Mouse (Mus musculus): ENCODE data around the gene Slc28a1. TPM values are rescaled to one million over a fixed set of nuclear protein-coding genes. Genes with fewer than 3 reads are reported as not detected.

The Slc28a1 gene
- polyA plus RNA-seq, 1 experiment from 2014 or later, result 9.1 TPM

- no peak overlapping the region for H3K4me3 ChIP-seq (ENCODE audit: low read length)
- peaks cover 19% of the 10 kb centered on the region for H3K27me3 ChIP-seq (replicated peaks; ENCODE audit: control insufficient read depth, insufficient read depth, low read length)
- H3K36me3 ChIP-seq (ENCODE audit: control insufficient read depth, insufficient read depth, low read length), result no peaks in the 10 kb centered on the region
- no peaks in the 10 kb centered on the region for H3K9me3 ChIP-seq (ENCODE audit: control insufficient read depth, low read length)
- H3K27ac ChIP-seq (ENCODE audit: low read length), result no peak overlapping the region
- no peak overlapping the region for H3K4me2 ChIP-seq (ENCODE audit: low read depth, low read length)
- 51% methylated on average over 12 of the region's 12 CpGs for WGBS
- H3K4me1 ChIP-seq (ENCODE audit: control insufficient read depth, insufficient read depth, low read length), result peaks cover 17% of the 10 kb centered on the region
- no peak for ATAC-seq
- H3K9ac ChIP-seq (ENCODE audit: low read depth, low read length), result no peak overlapping the region
Measured at GRCm38 (mm10) chr7:81209979-81210685, 95.5 kb downstream of the Slc28a1 start.

DNA sequence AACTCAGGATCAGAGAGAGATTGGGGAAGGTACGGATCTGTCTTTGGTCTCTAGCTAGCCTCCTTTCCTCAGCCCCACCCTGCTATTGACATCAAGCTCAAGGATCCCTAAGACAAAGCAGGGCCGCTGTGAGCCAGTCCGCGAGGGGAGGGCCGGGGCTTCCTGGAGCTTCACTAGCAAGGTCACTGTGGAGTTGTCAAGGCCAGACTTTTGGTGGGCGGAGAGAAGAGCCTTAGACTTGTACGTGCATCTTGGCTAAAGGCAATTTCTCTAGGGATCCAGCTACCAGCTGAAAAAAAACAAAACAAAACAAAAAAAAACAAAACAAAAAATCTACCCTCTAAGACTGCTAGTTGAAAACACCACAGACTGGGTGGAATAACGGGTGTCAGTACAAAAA, 97.2 kb downstream of the Slc28a1 start:
- H3K4me1 ChIP-seq (ENCODE audit: control insufficient read depth, insufficient read depth, low read length), result peaks cover 17% of the 10 kb centered on the region
- no peak overlapping the region for H3K9ac ChIP-seq (ENCODE audit: low read depth, low read length)
- peak overlapping the region; percentile 86; the same call in 1 of the 2 replicates for H3K4me2 ChIP-seq (ENCODE audit: low read depth, low read length)
- H3K9me3 ChIP-seq (ENCODE audit: control insufficient read depth, low read length), result no peaks in the 10 kb centered on the region
- H3K27me3 ChIP-seq (replicated peaks; ENCODE audit: control insufficient read depth, insufficient read depth, low read length), result peaks cover 21% of the 10 kb centered on the region
- no peaks in the 10 kb centered on the region for H3K36me3 ChIP-seq (ENCODE audit: control insufficient read depth, insufficient read depth, low read length)
- ATAC-seq, result no peak
- H3K4me3 ChIP-seq (ENCODE audit: low read length), result peak overlapping the region; percentile 58; the same call in 1 of the 2 replicates
- 0 out of 2 replicates have a peak overlapping the region, but pooled peaks have one; percentile 72 for H3K27ac ChIP-seq (ENCODE audit: low read length)
- 12% methylated on average over 8 of the region's 8 CpGs for WGBS

- H3K4me3 ChIP-seq (ENCODE audit: low read length), result peak overlapping the region; percentile 58
- H3K9me3 ChIP-seq (ENCODE audit: control insufficient read depth, low read length), result no peaks in the 10 kb centered on the region
- ATAC-seq, result peak; percentile 56
- H3K27ac ChIP-seq (ENCODE audit: low read length), result peak overlapping the region; percentile 72
- H3K4me2 ChIP-seq (ENCODE audit: low read depth, low read length), result peak overlapping the region; percentile 86
- no peaks in the 10 kb centered on the region for H3K36me3 ChIP-seq (ENCODE audit: control insufficient read depth, insufficient read depth, low read length)
- 1% methylated on average over 22 of the region's 22 CpGs for WGBS
- peaks cover 17% of the 10 kb centered on the region for H3K4me1 ChIP-seq (ENCODE audit: control insufficient read depth, insufficient read depth, low read length)
- H3K9ac ChIP-seq (ENCODE audit: low read depth, low read length), result peak overlapping the region; percentile 49
- H3K27me3 ChIP-seq (replicated peaks; ENCODE audit: control insufficient read depth, insufficient read depth, low read length), result peaks cover 21% of the 10 kb centered on the region
Measured at GRCm38 (mm10) chr7:81212261-81212681, 97.7 kb downstream of the Slc28a1 start.

GRCm38 (mm10) chr7:81212697-81213346, 98.2 kb downstream of the Slc28a1 start:
- Histone ChIP-seq H3K27ac (ENCODE audit: low read length) (peak overlapping the region; percentile 72), H3K4me1 (ENCODE audit: control insufficient read depth, insufficient read depth, low read length) (peaks cover 17% of the 10 kb centered on the region), H3K4me2 (ENCODE audit: low read depth, low read length) (peak overlapping the region; percentile 86), H3K9me3 (ENCODE audit: control insufficient read depth, low read length) (no peaks in the 10 kb centered on the region), H3K4me3 (ENCODE audit: low read length) (peak overlapping the region; percentile 58), H3K36me3 (ENCODE audit: control insufficient read depth, insufficient read depth, low read length) (no peaks in the 10 kb centered on the region), H3K27me3 (replicated peaks; ENCODE audit: control insufficient read depth, insufficient read depth, low read length) (peaks cover 21% of the 10 kb centered on the region), H3K9ac (ENCODE audit: low read depth, low read length) (peak overlapping the region; percentile 71)
- peak; percentile 91 for ATAC-seq
- under 1% methylated on average over 56 of the region's 57 CpGs for WGBS

DNA sequence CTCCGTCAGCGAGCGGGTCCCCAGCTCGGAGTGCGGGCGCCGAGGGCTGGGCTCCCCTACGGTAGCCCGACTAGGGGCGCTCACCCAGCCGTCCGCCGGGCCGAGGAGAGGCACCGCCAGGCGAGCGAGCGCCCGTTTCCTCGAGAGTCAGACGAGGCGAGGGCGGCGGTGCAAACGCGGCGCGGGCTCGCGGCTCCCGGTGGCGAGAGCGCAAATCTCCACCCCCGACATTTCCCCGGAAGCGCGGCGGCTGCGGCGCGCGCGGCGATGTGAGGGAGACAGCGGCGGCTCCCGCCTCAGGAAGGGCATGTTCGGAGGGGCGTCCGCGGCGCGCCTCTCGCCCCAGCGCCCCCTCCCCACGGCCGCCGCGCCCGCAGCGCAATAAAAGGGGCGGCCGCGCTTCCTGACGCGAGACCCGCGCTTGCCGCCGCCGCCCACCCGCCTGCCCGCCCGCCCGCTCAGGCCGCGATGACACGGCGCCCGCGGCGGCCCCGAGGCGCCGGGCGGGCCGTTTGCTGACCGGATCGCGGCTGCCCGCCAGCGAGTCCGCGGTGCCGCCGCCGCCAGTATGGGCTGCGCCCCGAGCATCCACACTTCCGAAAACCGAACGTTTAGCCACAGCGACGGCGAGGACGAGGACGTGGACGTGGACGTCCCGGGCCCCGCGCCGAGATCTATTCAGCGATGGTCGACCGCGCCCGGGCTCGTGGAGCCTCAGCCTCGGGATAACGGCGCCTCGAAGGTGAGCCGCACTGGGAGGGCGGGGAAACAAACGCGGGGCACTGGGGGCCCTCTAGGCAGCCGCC, 99.0 kb downstream of the Slc28a1 start, which contains the start of gene Pde8a:
Gene Pde8a, plus strand, starts transcription at position 250 of the 806 bp plus-strand sequence.
- peak; percentile 19 for ATAC-seq
- Histone ChIP-seq H3K4me3 (ENCODE audit: low read length) (peak within 1 kb of the TSS; percentile 58), H3K4me1 (ENCODE audit: control insufficient read depth, insufficient read depth, low read length) (peaks cover 17% of the 10 kb centered on the region), H3K36me3 (ENCODE audit: control insufficient read depth, insufficient read depth, low read length) (no peaks in the 10 kb centered on the region), H3K27ac (ENCODE audit: low read length) (peak within 1 kb of the TSS; percentile 72), H3K9ac (ENCODE audit: low read depth, low read length) (peak within 1 kb of the TSS; percentile 71), H3K4me2 (ENCODE audit: low read depth, low read length) (peak within 1 kb of the TSS; percentile 86), H3K27me3 (replicated peaks; ENCODE audit: control insufficient read depth, insufficient read depth, low read length) (peaks cover 21% of the 10 kb centered on the region), H3K9me3 (ENCODE audit: control insufficient read depth, low read length) (no peaks in the 10 kb centered on the region)
- under 1% methylated on average over 125 of the region's 128 CpGs for WGBS

GRCm38 (mm10) chr7:81214153-81214907, 99.7 kb downstream of the Slc28a1 start:
- Histone ChIP-seq H3K27ac (ENCODE audit: low read length) (no peak overlapping the region), H3K4me2 (ENCODE audit: low read depth, low read length) (peak overlapping the region; percentile 86), H3K27me3 (replicated peaks; ENCODE audit: control insufficient read depth, insufficient read depth, low read length) (peaks cover 21% of the 10 kb centered on the region), H3K9ac (ENCODE audit: low read depth, low read length) (peak overlapping the region; percentile 71), H3K4me1 (ENCODE audit: control insufficient read depth, insufficient read depth, low read length) (peaks cover 17% of the 10 kb centered on the region), H3K9me3 (ENCODE audit: control insufficient read depth, low read length) (no peaks in the 10 kb centered on the region), H3K4me3 (ENCODE audit: low read length) (peak overlapping the region; percentile 58), H3K36me3 (ENCODE audit: control insufficient read depth, insufficient read depth, low read length) (no peaks in the 10 kb centered on the region)
- 7% methylated on average over 40 of the region's 40 CpGs for WGBS
- ATAC-seq, result no peak

DNA sequence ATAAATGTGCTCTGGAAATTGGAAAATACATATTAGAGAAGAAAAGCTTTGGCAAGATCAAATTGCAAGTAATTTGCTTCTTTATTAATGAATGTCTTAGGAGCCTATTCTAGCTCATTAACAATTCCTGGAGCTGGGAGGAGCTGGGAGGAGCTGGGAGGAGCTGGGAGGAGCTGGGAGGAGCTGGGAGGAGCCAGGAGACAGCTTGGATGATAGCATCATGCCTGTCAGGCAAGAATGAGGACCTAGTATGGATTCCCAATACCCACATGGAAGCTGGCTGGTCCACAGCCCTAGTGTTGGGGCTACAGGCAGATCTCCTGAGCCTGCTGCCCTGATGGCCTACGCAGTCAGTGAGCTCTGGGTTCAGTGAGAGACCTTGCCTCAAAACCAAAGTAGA, 101.4 kb downstream of the Slc28a1 start:
- H3K4me1 ChIP-seq (ENCODE audit: control insufficient read depth, insufficient read depth, low read length), result peaks cover 19% of the 10 kb centered on the region
- no peaks in the 10 kb centered on the region for H3K36me3 ChIP-seq (ENCODE audit: control insufficient read depth, insufficient read depth, low read length)
- no peaks in the 10 kb centered on the region for H3K9me3 ChIP-seq (ENCODE audit: control insufficient read depth, low read length)
- no peak overlapping the region for H3K4me2 ChIP-seq (ENCODE audit: low read depth, low read length)
- no peak overlapping the region for H3K27ac ChIP-seq (ENCODE audit: low read length)
- no peak for ATAC-seq
- 90% methylated on average over 1 of the region's 1 CpGs for WGBS
- H3K27me3 ChIP-seq (replicated peaks; ENCODE audit: control insufficient read depth, insufficient read depth, low read length), result peaks cover 16% of the 10 kb centered on the region
- no peak overlapping the region for H3K9ac ChIP-seq (ENCODE audit: low read depth, low read length)
- no peak overlapping the region for H3K4me3 ChIP-seq (ENCODE audit: low read length)

GRCm38 (mm10) chr7:81219321-81219720, 104.7 kb downstream of the Slc28a1 start:
- WGBS, result 49% methylated on average over 7 of the region's 7 CpGs

More at GRCm38 (mm10) chr7:81219321-81219720, 104.7 kb downstream of the Slc28a1 start:
- H3K27ac ChIP-seq (ENCODE audit: low read length), result no peak overlapping the region
- H3K36me3 ChIP-seq (ENCODE audit: control insufficient read depth, insufficient read depth, low read length), result no peaks in the 10 kb centered on the region
- ATAC-seq, result peak; percentile 76
- no peaks in the 10 kb centered on the region for H3K9me3 ChIP-seq (ENCODE audit: control insufficient read depth, low read length)
- H3K4me2 ChIP-seq (ENCODE audit: low read depth, low read length), result no peak overlapping the region
- H3K27me3 ChIP-seq (replicated peaks; ENCODE audit: control insufficient read depth, insufficient read depth, low read length), result peaks cover 2% of the 10 kb centered on the region; the same call in 1 of the 2 replicates
- no peak overlapping the region for H3K9ac ChIP-seq (ENCODE audit: low read depth, low read length)
- H3K4me3 ChIP-seq (ENCODE audit: low read length), result no peak overlapping the region
- 0 out of 2 replicates have a peak, but pooled peaks cover 3% of the 10 kb centered on the region for H3K4me1 ChIP-seq (ENCODE audit: control insufficient read depth, insufficient read depth, low read length)
